Comparison of ENCODE assay signal across 10 mouse cellular contexts in genomic region chr13:46272811-46273452, GRCm38 (mm10). TPM values are rescaled to one million over a fixed set of nuclear protein-coding genes. Genes with fewer than 3 reads are reported as not detected.
DNase-seq lines count a peak whose midpoint lies in the region; ATAC-seq lines count a peak whose summit lies in the region.
"Had no signal": no experiment of that assay in that cellular context is flagged by ENCODE, and none has a peak within 500 bp of the region (broad histone marks: within the 10 kb centered on the region; RNA-seq: fewer than 3 reads in every experiment).

No protein-coding gene starts in this region.

- H3K27me3 ChIP-seq in lung, embryonic 15.5 days = no peaks in the 10 kb centered on the region
- H3K27me3 ChIP-seq in heart, embryonic 15.5 days = no peaks in the 10 kb centered on the region
- H3K27me3 ChIP-seq in liver, embryonic 11.5 days (replicated peaks; ENCODE audit: control insufficient read depth, insufficient read depth, low read length) = no peaks in the 10 kb centered on the region
- no peaks in the 10 kb centered on the region for H3K27me3 ChIP-seq in stomach, embryonic 16.5 days (ENCODE audit: control insufficient read depth, insufficient read depth, low read length)

- 9% methylated on average over 14 of the region's 17 CpGs for WGBS in lung, embryonic 15.5 days
- 9% methylated on average over 17 of the region's 17 CpGs for WGBS in heart, embryonic 15.5 days
- 17% methylated on average over 17 of the region's 17 CpGs for WGBS in liver, embryonic 11.5 days
- 11% methylated on average over 17 of the region's 17 CpGs for WGBS in stomach, embryonic 16.5 days

- DNase-seq in lung, postnatal 25 days (ENCODE audit: low spot score) = no peak
- DNase-seq in liver, embryonic 11.5 days (ENCODE audit: low spot score) = no peak
- DNase-seq in thymus, postnatal 0 days (ENCODE audit: low spot score) = no peak
- no peak for DNase-seq in left cerebral cortex, postnatal 4 days
- no peak for DNase-seq in lung, postnatal 14 days

- ATAC-seq in lung, embryonic 15.5 days (ENCODE audit: borderline replicate concordance, extremely low read depth, low FRiP score, low TSS enrichment) = no peak
- no peak for ATAC-seq in heart, embryonic 15.5 days (replicated peaks; ENCODE audit: insufficient number of reproducible peaks, insufficient read depth, low FRiP score, low read depth)
- ATAC-seq in liver, embryonic 11.5 days (replicated peaks; ENCODE audit: low FRiP score) = no peak
- no peak for ATAC-seq in stomach, embryonic 16.5 days (ENCODE audit: insufficient read depth, low FRiP score)

- no peaks in the 10 kb centered on the region for H3K36me3 ChIP-seq in lung, embryonic 15.5 days
- H3K36me3 ChIP-seq in heart, embryonic 15.5 days = no peaks in the 10 kb centered on the region
- no peaks in the 10 kb centered on the region for H3K36me3 ChIP-seq in liver, embryonic 11.5 days (ENCODE audit: control insufficient read depth, insufficient read depth, low read length)
- no peaks in the 10 kb centered on the region for H3K36me3 ChIP-seq in stomach, embryonic 16.5 days (ENCODE audit: control insufficient read depth, insufficient read depth, low read length)

- H3K9me3 ChIP-seq in lung, embryonic 15.5 days = no peaks in the 10 kb centered on the region
- no peaks in the 10 kb centered on the region for H3K9me3 ChIP-seq in heart, embryonic 15.5 days (replicated peaks)
- no peaks in the 10 kb centered on the region for H3K9me3 ChIP-seq in liver, embryonic 11.5 days (ENCODE audit: control insufficient read depth, low read length)
- H3K9me3 ChIP-seq in stomach, embryonic 16.5 days (replicated peaks; ENCODE audit: control insufficient read depth, low read length) = no peaks in the 10 kb centered on the region

- intact Hi-C loops in left cerebral cortex, postnatal 4 days (cut with DNase I) = no loop called here

- no peak overlapping the region; the same call in 1 of the 2 replicates for H3K9ac ChIP-seq in lung, embryonic 15.5 days
- H3K9ac ChIP-seq in heart, embryonic 15.5 days = no peak overlapping the region
- H3K9ac ChIP-seq in liver, embryonic 11.5 days (ENCODE audit: low read depth, low read length) = no peak overlapping the region
- 0 out of 2 replicates have a peak overlapping the region, but pooled peaks have one; percentile 38 for H3K9ac ChIP-seq in stomach, embryonic 16.5 days (ENCODE audit: low read length)

- H3K27ac ChIP-seq in lung, embryonic 15.5 days = peak overlapping the region; percentile 44
- H3K27ac ChIP-seq in heart, embryonic 15.5 days = peak overlapping the region; percentile 35; the same call in 1 of the 2 replicates
- no peak overlapping the region for H3K27ac ChIP-seq in liver, embryonic 11.5 days (ENCODE audit: low read depth, low read length)
- no peak overlapping the region for H3K27ac ChIP-seq in stomach, embryonic 16.5 days (ENCODE audit: low read length)
- H3K27ac ChIP-seq: left cerebral cortex, adult 2 months had no signal

- peaks cover 24% of the 10 kb centered on the region for H3K4me1 ChIP-seq in lung, embryonic 15.5 days
- peaks cover 25% of the 10 kb centered on the region for H3K4me1 ChIP-seq in heart, embryonic 15.5 days (replicated peaks)
- peaks cover 8% of the 10 kb centered on the region for H3K4me1 ChIP-seq in liver, embryonic 11.5 days (replicated peaks; ENCODE audit: control insufficient read depth, insufficient read depth, low read length)
- H3K4me1 ChIP-seq in stomach, embryonic 16.5 days (ENCODE audit: control insufficient read depth, insufficient read depth, low read length) = peaks cover 23% of the 10 kb centered on the region

- H3K4me2 ChIP-seq in lung, embryonic 15.5 days = peak overlapping the region; percentile 50
- H3K4me2 ChIP-seq in heart, embryonic 15.5 days = peak overlapping the region; percentile 58
- H3K4me2 ChIP-seq in liver, embryonic 11.5 days = peak overlapping the region; percentile 49
- peak overlapping the region; percentile 50 for H3K4me2 ChIP-seq in stomach, embryonic 16.5 days (ENCODE audit: low read depth, low read length)

- H3K4me3 ChIP-seq in lung, embryonic 15.5 days = peak overlapping the region; percentile 12; the same call in 1 of the 2 replicates
- peak overlapping the region; percentile 32 for H3K4me3 ChIP-seq in heart, embryonic 15.5 days
- H3K4me3 ChIP-seq in liver, embryonic 11.5 days (ENCODE audit: low read depth, low read length) = 0 out of 2 replicates have a peak overlapping the region, but pooled peaks have one; percentile 12
- H3K4me3 ChIP-seq in stomach, embryonic 16.5 days (replicated peaks; ENCODE audit: low read length) = peak overlapping the region; percentile 15
- H3K4me3 ChIP-seq: left cerebral cortex, adult 2 months had no signal

RNA-seq across cellular contexts. Expression of gene Stmnd1, which starts 0.6 kb away (rescaled TPM):
- 0.17 and 0.23 TPM in 2 replicates for polyA plus RNA-seq in lung, embryonic 15.5 days (2015; fragmentation: Nextera tagmentation; extraction: Ambion mirVana)
- polyA plus RNA-seq in heart, embryonic 15.5 days (2015; fragmentation: Nextera tagmentation; extraction: Ambion mirVana) = 0.33 and 0.49 TPM in 2 replicates
- polyA plus RNA-seq in liver, embryonic 11.5 days (2014; fragmentation: Nextera tagmentation; extraction: Ambion mirVana) = not detected in 2 replicates
- polyA plus RNA-seq in stomach, embryonic 16.5 days (2015; fragmentation: Nextera tagmentation; extraction: Ambion mirVana) = 0.19 TPM in 1 of 2 replicates, not detected in the other
- 0.33 TPM in 2 replicates for polyA plus RNA-seq in thymus, postnatal 0 days (2015; fragmentation: Nextera tagmentation; extraction: Ambion mirVana)
- total RNA-seq in left cerebral cortex, postnatal 4 days (2021) = under 1 TPM in 1 of 2 experiments, not detected in 1; 0.26 TPM
- total RNA-seq: left cerebral cortex, adult 2 months; MEL had no signal

Comparison
In these comparisons a context has a peak if more than half of its experiments do, and no peak if none do; other contexts are left out.
1. H3K27ac ChIP-seq: peak in lung, embryonic 15.5 days (single experiment) and heart, embryonic 15.5 days (single experiment); none in liver, embryonic 11.5 days (single experiment) and stomach, embryonic 16.5 days (single experiment).
2. Peak in every context shown above with its lines, with median percentiles within 50 percentile points of each other: H3K4me2 ChIP-seq and H3K4me3 ChIP-seq.